Mouse (Mus musculus): Measurements from ENCODE around the gene Pid1.

Pid1 gene

DNA sequence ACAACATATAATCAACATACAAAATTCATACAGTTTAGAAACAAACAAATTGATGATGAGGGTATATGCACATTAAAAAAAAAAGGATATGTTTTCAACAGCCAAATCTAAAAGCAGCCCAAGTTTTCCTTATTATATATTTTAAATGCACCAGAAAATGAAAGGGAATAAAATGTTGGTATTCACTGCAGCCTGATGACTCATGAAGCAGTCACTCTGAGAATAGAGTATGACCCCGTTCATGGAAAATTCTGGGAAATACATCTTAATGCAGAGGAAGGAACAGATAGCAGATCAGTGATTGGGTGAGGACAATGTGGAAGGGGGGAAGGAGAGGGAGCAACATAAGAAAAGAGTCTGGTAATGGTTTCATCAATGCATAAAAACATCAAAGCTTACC is 186.3 kb downstream of the Pid1 start:
- peak; percentile 73 for DNase-seq (ENCODE audit: low read depth, low spot score)

DNA sequence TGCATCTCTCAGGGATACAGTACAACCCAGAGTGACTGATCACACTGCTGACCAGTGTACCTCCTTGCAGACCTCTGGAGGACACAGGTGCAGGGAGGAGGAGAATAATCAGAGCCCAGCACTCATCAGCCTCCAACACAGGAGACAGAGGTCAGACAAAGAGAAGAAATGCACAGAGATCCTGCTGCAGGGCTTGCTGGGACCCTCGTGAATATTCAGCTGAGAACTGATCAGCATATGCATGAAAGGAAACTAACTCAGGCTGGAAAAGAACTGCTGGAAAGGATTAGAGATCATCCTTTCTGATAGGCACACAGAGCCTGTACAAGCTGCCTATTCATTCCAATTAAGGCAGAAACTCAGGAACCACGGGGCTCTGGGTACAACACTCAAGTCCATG is 186.9 kb downstream of the Pid1 start:
- no peak for DNase-seq (ENCODE audit: low read depth, low spot score)

DNA sequence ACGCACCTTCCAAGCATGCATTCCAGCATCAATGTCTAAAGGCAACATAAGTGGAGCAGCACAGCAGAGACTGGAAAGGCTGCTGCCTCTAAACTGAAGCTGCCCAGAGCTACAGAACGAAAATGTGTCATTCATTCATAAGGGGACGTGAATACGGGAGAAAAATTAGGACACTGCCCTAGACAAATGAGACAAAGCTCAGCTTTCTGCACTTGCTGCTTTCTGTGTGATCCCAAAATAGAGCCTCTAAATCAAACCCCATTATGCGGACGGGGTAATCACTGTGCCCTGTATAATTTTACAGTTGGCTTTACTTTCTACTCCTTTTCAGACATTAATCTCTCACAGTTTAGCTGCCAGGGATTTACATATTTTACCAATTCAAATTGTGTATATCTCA is 191.0 kb downstream of the Pid1 start:
- DNase-seq (ENCODE audit: low read depth, low spot score), result no peak

DNA sequence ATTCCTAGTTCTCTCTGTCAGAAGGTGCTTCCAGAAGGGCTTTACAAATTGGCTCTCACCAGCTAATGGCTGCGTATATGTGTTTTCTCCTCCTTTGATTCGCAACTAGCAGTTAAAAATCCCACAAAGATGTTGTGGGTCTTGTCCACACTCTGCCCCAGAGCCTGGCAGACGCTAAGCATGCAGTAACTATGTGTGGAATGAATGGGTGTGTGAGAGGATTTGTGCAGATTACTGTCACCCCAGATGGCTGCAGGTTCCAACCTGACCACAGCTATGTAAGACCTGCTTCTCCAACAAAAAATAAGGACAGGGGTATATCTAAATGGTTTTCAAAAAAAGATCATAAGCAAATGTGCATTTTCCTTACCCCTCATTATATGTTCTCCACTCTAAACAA is 206.2 kb downstream of the Pid1 start:
- peak; percentile 34 for DNase-seq (ENCODE audit: low read depth, low spot score)

DNA sequence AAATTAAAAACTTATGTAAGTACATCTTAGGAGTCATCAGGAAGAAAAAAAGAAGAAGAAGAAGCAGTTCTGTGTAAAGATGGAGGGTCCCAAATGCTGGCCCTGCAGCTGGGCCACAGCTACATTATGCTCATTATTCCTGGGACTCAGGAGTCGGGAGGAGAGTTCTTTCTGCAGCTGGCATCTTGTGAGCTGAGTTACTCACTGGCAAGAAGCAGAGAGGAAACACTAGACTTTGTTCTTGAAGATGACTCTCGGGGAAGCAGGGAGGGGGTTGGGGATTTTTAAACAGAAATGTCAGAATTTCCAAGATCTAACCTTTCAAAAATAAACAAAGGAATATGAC is 208.4 kb downstream of the Pid1 start:
- DNase-seq (ENCODE audit: low read depth, low spot score), result no peak

DNA sequence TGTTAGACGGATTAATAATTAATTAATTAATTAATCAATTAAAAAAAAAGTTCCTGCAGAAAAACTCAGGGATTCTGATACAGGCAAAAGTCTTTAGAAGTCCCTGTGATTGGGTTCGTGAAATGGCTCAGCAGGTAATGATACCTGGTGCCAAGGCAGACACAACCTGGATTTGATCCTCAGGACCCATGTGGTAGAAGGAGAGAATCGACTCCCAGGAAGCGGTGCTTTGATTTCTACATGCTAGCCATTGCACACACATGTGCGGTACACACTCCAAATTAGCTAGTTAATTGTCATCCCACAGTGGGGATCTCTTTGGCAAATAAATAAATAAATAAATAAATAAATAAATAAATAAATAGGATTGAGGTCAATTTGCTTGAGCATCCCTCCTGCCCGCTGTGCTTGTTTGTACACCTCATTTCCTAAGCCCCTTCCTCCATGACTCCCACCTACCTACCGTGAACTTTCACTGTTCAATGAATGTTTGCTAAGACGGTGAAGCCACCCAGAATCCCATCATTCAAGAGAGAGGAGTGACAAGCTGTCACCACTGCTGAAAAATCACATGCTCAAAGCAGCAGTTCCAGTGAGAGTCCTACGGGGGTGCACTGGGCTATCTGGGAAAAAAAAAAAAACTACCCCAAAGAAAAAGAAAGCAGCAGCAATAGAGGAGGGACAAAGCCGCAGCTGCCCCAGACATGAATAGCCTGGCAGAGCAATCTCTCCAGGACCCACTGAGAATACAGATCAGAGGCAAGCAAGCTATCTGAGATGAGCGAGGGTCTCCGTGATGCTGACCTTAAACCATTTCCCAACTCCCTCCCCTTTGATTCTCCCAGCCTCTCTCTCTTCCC is 209.0 kb downstream of the Pid1 start:
- no peak for DNase-seq (ENCODE audit: low read depth, low spot score)

DNA sequence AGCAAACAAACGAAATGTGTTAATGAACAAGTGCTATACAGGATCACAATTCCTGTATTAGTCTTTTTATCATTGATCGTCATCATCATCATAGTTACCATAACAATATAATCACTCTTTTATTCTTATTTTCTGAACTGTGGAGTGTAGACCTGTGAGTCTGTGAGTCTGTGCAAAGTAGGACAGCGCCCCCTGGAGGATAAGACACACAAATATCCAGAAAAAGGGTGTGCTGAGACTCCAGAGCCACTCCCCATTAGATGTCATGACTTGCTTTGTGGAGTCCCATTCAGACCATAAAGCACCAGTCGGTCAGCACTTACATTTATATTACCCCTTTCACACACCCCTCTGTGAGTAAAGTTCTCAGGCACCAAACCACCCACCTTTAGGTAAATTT is 210.0 kb downstream of the Pid1 start:
- DNase-seq (ENCODE audit: low read depth, low spot score), result peak; percentile 48

DNA sequence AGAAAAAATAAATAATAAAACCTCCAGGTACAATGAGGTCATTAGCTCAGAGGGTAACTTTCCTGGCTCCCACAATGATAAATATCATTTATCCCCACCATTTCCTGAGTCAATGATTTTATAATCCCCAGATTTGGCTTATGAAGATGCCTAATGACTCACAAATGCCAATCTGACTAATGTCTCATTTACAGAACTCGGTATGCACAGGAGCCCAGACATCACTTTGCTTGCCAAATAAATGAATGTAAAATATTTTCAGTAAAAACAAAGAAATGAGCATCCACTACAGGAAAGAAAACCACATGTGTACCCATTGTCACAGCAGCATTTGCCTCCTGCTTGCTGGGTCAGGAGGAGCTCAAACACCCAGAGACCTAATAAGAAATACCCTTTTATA is 222.4 kb downstream of the Pid1 start:
- DNase-seq (ENCODE audit: low read depth, low spot score), result peak; percentile 30

DNA sequence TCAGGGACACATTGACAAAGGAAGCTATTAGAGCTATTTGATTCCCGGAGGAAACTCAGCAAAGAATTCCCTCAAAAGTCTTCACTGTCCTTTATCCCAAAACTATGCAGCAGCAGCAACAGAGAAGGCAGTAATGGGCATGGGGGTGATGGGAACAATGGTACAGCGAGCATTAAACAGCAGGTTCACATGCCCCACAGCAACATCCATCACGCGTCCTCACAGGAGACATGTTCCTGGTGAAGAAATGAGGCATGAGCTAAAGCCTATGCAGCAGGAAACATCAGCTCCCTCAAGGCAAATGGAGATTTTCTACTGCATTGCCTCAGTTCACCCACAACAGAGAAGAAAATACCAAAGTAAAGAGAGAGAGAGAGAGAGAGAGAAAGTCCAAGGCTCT is 231.5 kb downstream of the Pid1 start:
- DNase-seq (ENCODE audit: low read depth, low spot score), result no peak

DNA sequence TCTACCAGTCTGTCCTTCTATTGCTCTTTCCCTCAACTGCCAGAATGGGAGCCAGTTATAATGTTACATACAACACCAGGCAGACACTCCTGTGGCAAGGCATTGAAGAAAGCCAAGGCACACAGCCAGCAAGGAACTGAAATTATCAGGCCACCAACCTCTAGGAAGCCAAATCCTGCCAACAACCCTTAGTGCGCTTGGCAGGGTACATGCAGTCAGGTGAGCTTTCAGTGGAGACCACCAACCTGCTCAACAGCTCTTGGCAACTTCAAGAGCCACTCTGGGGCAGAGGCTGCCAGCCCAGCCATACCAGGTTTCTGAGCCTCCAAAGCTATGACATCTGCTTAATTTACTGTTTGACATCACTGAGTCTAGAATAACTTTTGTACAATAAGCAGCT is 232.2 kb downstream of the Pid1 start:
- no peak for DNase-seq (ENCODE audit: low read depth, low spot score)

DNA sequence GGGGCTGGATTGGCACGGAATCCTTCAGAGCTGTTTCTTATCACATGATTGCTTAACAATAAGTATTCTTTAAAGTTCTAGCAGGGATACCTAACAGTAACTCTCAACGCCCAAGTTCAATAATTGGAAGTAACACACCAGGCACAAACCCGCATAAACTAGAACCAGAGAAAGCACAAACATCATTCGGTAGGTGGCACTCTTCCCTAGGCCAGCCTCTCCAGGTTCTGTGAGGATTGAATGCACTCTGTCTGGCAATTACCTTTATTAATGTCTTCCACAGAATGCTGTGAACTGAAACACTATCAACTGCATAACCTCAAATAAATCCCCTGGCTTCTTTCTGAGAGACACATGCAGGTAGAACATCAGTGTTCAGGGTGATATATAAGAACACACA is 235.5 kb downstream of the Pid1 start:
- peak; percentile 52 for DNase-seq (ENCODE audit: low read depth, low spot score)

DNA sequence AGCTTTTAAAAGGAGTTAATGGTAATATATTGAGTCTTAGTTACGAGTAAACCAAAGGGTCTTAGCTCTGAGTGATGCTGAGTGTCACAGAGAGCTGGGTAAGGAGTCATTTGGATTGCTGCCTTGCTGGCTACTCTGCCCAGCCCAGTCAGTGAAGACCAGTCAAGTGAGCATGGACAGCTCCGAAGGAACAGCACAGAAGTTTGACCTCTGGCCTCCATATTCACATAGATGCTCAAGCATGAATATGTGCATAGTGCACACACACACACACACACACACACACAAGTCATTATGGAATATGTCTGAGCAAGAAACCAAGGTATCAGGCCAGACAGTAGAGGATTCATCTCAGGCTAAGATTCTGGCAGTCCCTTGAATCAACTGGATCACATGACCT is 244.7 kb downstream of the Pid1 start:
- DNase-seq (ENCODE audit: low read depth, low spot score), result no peak

DNA sequence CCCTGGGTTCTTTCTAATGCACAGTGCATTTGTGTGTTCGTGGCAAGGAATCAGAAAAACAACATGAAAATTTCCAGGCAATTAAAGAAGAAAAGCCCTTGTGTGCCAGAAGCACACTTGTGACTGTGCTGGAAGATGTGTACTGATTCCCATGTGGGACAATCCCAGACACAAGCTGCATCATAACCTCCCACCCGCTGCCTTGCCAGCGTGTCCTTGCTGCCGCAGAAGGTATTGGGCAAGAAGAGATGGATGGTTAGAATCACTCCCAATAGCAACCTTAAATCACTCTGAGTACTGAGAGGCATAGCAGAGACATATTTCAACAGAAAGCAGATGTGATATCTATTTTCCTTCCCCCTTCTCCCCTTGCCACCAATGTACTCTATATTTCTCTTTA is 257.2 kb downstream of the Pid1 start:
- no peak for DNase-seq (ENCODE audit: low read depth, low spot score)

DNA sequence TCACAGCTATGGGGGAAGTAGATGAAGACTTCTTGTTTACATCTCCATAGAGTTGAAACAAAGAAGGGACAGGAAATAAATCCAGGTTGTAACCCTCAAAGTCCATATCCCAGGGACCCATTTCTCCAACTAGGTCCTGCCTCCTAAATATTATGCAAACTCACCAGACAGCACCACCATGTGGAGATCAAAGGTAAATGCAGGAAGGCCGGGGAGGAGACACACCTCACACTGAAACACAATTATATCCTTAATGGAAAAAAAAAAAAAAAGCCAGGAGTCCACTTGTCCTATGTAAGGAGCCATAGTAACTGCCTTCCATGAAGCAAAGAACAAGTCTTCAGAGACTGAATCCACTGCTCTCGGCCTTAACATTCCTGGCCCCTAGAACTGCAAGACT is 261.9 kb downstream of the Pid1 start:
- DNase-seq (ENCODE audit: low read depth, low spot score), result no peak

DNA sequence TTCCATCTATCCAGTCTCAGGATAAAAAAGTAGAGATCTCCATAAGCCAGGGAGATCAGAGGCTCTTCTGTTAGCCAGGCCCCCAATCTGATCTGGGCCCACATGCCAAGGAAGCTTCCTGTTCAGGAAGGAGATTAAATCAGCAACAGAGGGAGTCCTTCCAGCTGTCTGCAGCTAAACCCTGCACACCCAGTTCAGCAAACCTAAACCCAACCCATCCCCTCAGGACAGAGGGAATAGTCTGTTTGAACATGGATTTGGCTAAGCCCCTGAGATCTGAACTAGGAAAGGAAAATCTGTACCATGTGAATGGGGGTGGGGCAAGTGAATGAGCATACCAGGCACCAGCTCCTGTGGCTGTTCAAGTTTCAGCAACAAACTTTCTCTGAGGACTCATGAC is 266.6 kb downstream of the Pid1 start:
- DNase-seq (ENCODE audit: low read depth, low spot score), result peak; percentile 3

DNA sequence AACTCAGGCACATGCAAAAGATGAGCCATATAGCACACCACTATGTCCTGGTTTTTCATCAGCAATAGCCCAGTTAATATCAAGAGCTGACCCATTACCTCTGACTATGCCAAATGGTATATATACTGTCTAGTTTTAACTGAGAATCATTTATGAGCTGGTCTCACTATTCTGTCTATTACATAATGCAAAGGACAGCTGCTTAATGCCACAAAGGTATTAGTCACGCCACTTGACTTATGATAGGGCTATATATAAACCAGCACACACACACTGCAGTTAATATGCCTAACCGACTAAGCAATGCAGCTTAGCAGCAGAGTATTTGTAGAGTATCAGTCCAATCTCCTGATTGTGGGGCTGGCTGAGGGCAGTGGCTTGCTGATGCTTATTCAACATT is 270.7 kb downstream of the Pid1 start:
- DNase-seq (ENCODE audit: low read depth, low spot score), result no peak

DNA sequence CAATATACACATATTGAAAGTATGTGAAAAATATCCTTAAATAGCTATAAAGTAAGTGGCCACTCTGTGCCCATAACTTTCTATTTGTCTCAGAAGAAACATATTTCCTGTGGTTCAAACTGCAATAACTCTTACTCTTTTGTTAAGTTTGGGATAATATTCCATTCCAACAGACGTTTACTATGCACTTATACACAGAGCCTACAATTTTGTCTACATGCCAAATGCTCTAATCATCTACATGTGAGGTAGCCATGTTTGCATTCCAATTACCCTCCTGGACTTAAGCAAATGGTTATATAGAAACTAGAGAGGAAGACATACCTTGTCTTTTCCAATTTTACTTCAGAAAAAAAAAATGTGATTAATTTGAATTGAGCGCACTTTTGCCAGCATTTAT is 274.3 kb downstream of the Pid1 start:
- DNase-seq (ENCODE audit: low read depth, low spot score), result no peak

DNA sequence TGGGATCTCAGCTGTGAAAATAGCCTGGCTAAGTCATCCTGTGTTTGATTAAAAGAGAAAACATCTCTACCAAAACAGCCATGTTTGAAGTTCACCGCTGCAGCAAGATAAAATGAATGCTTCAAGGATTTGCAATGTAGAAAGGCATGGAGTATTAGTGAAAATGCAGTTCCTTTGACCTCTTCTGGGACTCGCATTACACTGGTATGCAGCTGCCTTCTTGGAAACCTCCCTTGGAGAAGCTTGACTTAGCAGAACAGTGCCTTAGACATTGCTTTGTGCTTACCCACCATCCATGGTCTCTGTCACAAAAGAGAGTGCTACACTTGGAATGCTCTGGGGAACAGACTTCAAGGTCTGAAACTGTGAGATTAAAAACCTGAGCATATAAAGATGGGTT is 276.0 kb downstream of the Pid1 start:
- DNase-seq (ENCODE audit: low read depth, low spot score), result no peak

DNA sequence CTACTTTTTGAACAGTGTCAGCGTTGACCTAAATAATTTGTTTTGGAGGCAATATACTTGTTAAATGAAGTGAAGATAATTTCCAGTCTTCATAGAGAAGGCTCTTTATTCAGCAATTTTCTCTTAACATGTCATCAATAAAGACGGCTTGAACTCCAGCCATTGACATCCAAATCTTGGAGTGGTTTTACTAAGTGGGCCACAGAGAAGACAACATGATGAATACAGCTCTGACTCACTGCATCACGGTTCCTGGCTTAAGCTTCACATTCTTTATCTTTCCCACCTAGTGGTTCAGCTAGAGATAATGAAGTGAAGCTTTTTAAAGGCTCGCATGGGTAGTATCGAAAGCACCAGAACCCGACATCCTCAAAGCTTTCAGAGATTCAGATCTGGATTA is 276.7 kb downstream of the Pid1 start:
- peak; percentile 3 for DNase-seq (ENCODE audit: low read depth, low spot score)

DNA sequence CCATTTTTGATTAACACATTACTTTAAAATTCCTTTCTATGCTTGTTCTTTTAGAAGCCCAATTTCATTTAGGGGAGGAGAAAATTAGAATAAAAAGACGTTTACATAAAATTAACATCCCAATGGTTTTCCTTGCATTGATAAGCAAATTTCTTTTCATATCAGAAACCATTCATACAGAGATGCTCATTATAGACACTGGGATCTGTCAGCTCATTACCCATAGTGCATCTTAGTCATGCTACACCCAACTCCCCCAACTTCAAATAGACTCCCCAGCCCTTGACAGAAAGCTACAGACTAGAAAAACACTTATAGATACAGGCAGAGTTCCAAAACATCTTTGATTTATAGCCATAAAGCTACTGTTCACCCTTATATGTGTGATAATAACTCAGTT is 277.5 kb downstream of the Pid1 start:
- no peak for DNase-seq (ENCODE audit: low read depth, low spot score)

DNA sequence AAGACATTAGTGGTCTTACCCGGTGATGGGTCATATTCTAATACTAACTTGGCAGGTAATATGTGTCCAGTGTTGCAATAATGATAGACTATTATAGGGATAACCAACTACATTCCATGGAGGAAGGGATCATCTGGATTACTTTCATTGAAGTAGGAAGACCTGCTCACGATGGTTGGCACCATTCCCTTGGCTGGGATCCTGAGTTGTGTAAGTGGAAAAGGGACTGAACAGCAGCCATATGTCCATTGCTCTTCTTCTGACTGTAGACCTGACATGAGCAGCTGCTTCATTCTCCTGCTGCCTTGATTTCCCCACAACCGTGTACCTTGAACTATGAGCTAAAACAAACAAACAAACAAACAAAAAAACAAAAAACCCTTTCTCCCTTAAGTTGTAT is 278.6 kb downstream of the Pid1 start:
- no peak for DNase-seq (ENCODE audit: low read depth, low spot score)

DNA sequence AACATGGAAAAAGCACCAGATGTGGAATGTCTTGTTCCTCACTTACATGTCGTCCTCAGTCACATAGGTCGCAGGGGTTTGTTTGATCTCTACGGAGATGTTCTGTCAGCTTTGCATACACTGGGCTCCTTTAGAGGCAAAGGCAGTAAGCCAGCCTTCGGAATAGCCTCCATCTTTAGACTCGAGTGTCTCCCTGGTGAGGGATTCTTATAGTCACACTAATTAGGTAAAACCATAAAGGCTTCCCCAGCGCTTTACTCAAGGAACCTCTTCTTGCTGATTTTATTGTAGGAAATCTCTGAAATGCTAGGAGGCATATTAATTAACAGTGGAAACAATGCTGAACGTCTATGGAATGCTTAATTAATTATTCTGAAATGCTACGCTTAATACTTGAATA is 284.4 kb downstream of the Pid1 start:
- no peak for DNase-seq (ENCODE audit: low read depth, low spot score)

DNA sequence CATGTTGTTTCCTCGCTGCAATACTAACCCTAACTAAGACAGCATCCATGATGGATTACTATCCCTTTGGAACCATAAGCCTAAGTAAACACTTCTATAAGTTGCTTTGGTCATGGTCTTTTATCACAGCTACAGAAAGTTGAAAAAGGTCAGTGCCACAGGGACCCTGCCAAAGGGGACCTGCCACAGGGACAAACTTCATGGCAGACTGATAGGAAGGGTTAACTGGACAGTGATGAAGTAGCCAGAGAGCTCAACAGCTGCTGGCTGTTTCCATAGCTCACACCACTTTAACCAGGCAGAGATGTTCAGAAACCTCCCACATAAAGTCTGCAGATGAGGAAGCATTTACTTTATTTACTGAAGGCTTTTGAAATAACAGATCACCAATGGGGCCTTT is 287.0 kb downstream of the Pid1 start:
- no peak for DNase-seq (ENCODE audit: low read depth, low spot score)

All from 3T3-L1 (cell line).